Mouse (Mus musculus) cerebellum, adult 2 months (tissue): ENCODE data around the gene Gpr107. TPM values are rescaled to one million over a fixed set of nuclear protein-coding genes. Genes with fewer than 3 reads are reported as not detected.

Experiments used
- DNase-seq, 2 experiments: peaks; one replicate each; pipeline ENCODE4 v3.0.0; 2021
- H3K27ac ChIP-seq: fragments of 200-500 bp; 2 replicates; pipeline ENCODE4 v1.5.1; 2012; ENCODE audit warnings: low read length, control low read depth, inconsistent platforms; ENCODE audit not compliant: insufficient read depth
- H3K27me3 ChIP-seq: fragments of 200-500 bp; 2 replicates; pipeline ENCODE4 v1.6.1; 2012; ENCODE audit warnings: inconsistent platforms, mild to moderate bottlenecking, low read length, moderate library complexity; ENCODE audit not compliant: control insufficient read depth, insufficient read depth
- H3K4me1 ChIP-seq: fragments of 200-500 bp; 2 replicates; pipeline ENCODE4 v1.6.1; 2011; ENCODE audit warnings: low read length; ENCODE audit not compliant: control insufficient read depth, insufficient read depth
- H3K4me3 ChIP-seq: fragments of 200-500 bp; replicated peaks from 2 replicates; pipeline ENCODE3; 2011; ENCODE audit warnings: mild to moderate bottlenecking, low read depth, low read length, control low read depth; ENCODE audit not compliant: insufficient read depth
- CTCF ChIP-seq: fragments of 200-500 bp; IDR thresholded peaks from 2 replicates; pipeline ENCODE4 v1.5.1; 2011; ENCODE audit warnings: low read depth, mild to moderate bottlenecking, control low read depth, low read length, moderate library complexity, borderline replicate concordance; ENCODE audit not compliant: insufficient read depth
- POLR2A ChIP-seq: fragments of 200-500 bp; IDR thresholded peaks from 2 replicates; pipeline ENCODE4 v1.6.1; 2011; ENCODE audit warnings: low read length, control low read depth, borderline replicate concordance; ENCODE audit not compliant: insufficient read depth
- WGBS: fragments of 180-500 bp; shearing (Covaris S2); methylation state at CpG from one replicate; pipeline ENCODE4 v1.1.7; 2018; 5-methylcytosine and 5-hydroxymethylcytosine counted together
- polyA plus RNA-seq: library from polyadenylated mRNA; depleted of rRNA; stranded (reverse); fragments of >200 nt; gene quantifications from 2 replicates; pipeline ENCODE4 v1.2.3, GENCODE M21; 2012

Gene Gpr107
- polyA plus RNA-seq, 1 experiment = 30.0 TPM

GRCm38 (mm10) chr2:31144901-31145300 lies 7.2 kb upstream of the Gpr107 start:
- Histone ChIP-seq H3K4me1 (no peaks in the 10 kb centered on the region), H3K27me3 (no peaks in the 10 kb centered on the region), H3K27ac (no peak overlapping the region), H3K4me3 (no peak overlapping the region)
- WGBS = 79% methylated on average over 1 of the region's 1 CpGs
- no peak for DNase-seq
- TF ChIP-seq CTCF (no peak), POLR2A (no peak)

GRCm38 (mm10) chr2:31147054-31147453 lies 5.1 kb upstream of the Gpr107 start:
- TF ChIP-seq CTCF = no peak
- TF ChIP-seq POLR2A = no peak
- 89% methylated on average over 7 of the region's 7 CpGs for WGBS
- DNase-seq = no peak
- Histone ChIP-seq H3K4me3 (no peak overlapping the region), H3K4me1 (no peaks in the 10 kb centered on the region; the same call in 1 of the 2 replicates), H3K27ac (no peak overlapping the region), H3K27me3 (no peaks in the 10 kb centered on the region)

- Histone ChIP-seq H3K4me1 (no peaks in the 10 kb centered on the region; the same call in 1 of the 2 replicates), H3K27me3 (no peaks in the 10 kb centered on the region), H3K27ac (no peak overlapping the region), H3K4me3 (no peak overlapping the region)
- TF ChIP-seq POLR2A (no peak), CTCF (peak; percentile 28; the same call in 1 of the 2 replicates)
- DNase-seq = no peak
Measured at GRCm38 (mm10) chr2:31150762-31151161, 1.4 kb upstream of the Gpr107 start.

- no peaks in the 10 kb centered on the region; the same call in 1 of the 2 replicates for H3K4me1 ChIP-seq
- 90% methylated on average over 3 of the region's 3 CpGs for WGBS
- DNase-seq = no peak
- no peak overlapping the region for H3K27ac ChIP-seq
- H3K4me3 ChIP-seq = no peak overlapping the region
- TF ChIP-seq POLR2A (no peak), CTCF (no peak)
- H3K27me3 ChIP-seq = no peaks in the 10 kb centered on the region
Measured at GRCm38 (mm10) chr2:31156846-31157245, 4.7 kb downstream of the Gpr107 start.

- no peak for TF ChIP-seq CTCF
- no peak for TF ChIP-seq POLR2A
- Histone ChIP-seq H3K4me3 (no peak overlapping the region), H3K4me1 (peaks cover 21% of the 10 kb centered on the region), H3K27me3 (no peaks in the 10 kb centered on the region), H3K27ac (no peak overlapping the region)
- DNase-seq = no peak
- WGBS = 83% methylated on average over 10 of the region's 10 CpGs
Measured at GRCm38 (mm10) chr2:31160147-31160920, 8.2 kb downstream of the Gpr107 start.

GRCm38 (mm10) chr2:31161620-31162019 lies 9.5 kb downstream of the Gpr107 start:
- TF ChIP-seq POLR2A = no peak
- TF ChIP-seq CTCF = no peak
- no peak overlapping the region for H3K27ac ChIP-seq

GRCm38 (mm10) chr2:31163361-31164118 lies 11.4 kb downstream of the Gpr107 start:
- DNase-seq = peak in 1 of 2 experiments; percentile 42
- TF ChIP-seq CTCF (no peak), POLR2A (no peak)
- Histone ChIP-seq H3K27me3 (no peaks in the 10 kb centered on the region), H3K4me3 (no peak overlapping the region), H3K4me1 (peaks cover 21% of the 10 kb centered on the region), H3K27ac (no peak overlapping the region)
- 62% methylated on average over 11 of the region's 11 CpGs for WGBS

More at GRCm38 (mm10) chr2:31161620-31162019, 9.5 kb downstream of the Gpr107 start:
- peaks cover 21% of the 10 kb centered on the region for H3K4me1 ChIP-seq
- H3K4me3 ChIP-seq = no peak overlapping the region
- no peak for DNase-seq
- no peaks in the 10 kb centered on the region for H3K27me3 ChIP-seq
- 91% methylated on average over 4 of the region's 4 CpGs for WGBS

- H3K4me3 ChIP-seq = no peak overlapping the region
- WGBS = 28% methylated on average over 5 of the region's 5 CpGs
- TF ChIP-seq CTCF (no peak), POLR2A (no peak)
- no peaks in the 10 kb centered on the region for H3K27me3 ChIP-seq
- DNase-seq = no peak
- no peak overlapping the region for H3K27ac ChIP-seq
- peaks cover 21% of the 10 kb centered on the region for H3K4me1 ChIP-seq
Measured at GRCm38 (mm10) chr2:31164841-31165455, 12.8 kb downstream of the Gpr107 start.
